Mouse (Mus musculus) WW6 (cell line): ENCODE data around the gene Amotl2.
"Not testable (repeated sequence)": the region's sequence is repeated elsewhere in the genome, so short reads cannot be mapped to it uniquely, and the experiment has no call there.

Source experiments
- DNase-seq: peaks from one replicate; pipeline ENCODE4 v3.0.0-alpha.2; 2013; ENCODE audit warnings: low read depth, low spot score

Gene Amotl2

GRCm38 (mm10) chr9:102733999-102734738 lies 17.7 kb downstream of the Amotl2 start:
- no peak for DNase-seq

- DNase-seq, result no peak
Observed at GRCm38 (mm10) chr9:102734739-102735075, 18.2 kb downstream of the Amotl2 start.

GRCm38 (mm10) chr9:102735231-102735630 lies 18.8 kb downstream of the Amotl2 start:
- no peak for DNase-seq

- no peak for DNase-seq
Observed at GRCm38 (mm10) chr9:102735996-102736395, 19.5 kb downstream of the Amotl2 start.

- DNase-seq, result no peak
Observed at GRCm38 (mm10) chr9:102737405-102737804, 20.9 kb downstream of the Amotl2 start.

- DNase-seq, result no peak
Observed at GRCm38 (mm10) chr9:102746753-102747152, 30.3 kb downstream of the Amotl2 start.

GRCm38 (mm10) chr9:102747902-102748301 lies 31.4 kb downstream of the Amotl2 start:
- DNase-seq, result no peak

GRCm38 (mm10) chr9:102749216-102749615 lies 32.7 kb downstream of the Amotl2 start:
- DNase-seq, result no peak

GRCm38 (mm10) chr9:102751632-102752303 lies 35.3 kb downstream of the Amotl2 start:
- DNase-seq, result no peak

GRCm38 (mm10) chr9:102753299-102753698 lies 36.8 kb downstream of the Amotl2 start:
- no peak for DNase-seq

GRCm38 (mm10) chr9:102755161-102755560 lies 38.7 kb downstream of the Amotl2 start:
- DNase-seq, result no peak

GRCm38 (mm10) chr9:102755591-102756270 lies 39.3 kb downstream of the Amotl2 start:
- no peak for DNase-seq

- no peak for DNase-seq
Observed at GRCm38 (mm10) chr9:102756352-102756751, 39.9 kb downstream of the Amotl2 start.

- DNase-seq, result no peak
Observed at GRCm38 (mm10) chr9:102758851-102759250, 42.4 kb downstream of the Amotl2 start.

- DNase-seq, result no peak
Observed at GRCm38 (mm10) chr9:102759581-102760001, 43.1 kb downstream of the Amotl2 start.

- DNase-seq, result no peak
Observed at GRCm38 (mm10) chr9:102761599-102761998, 45.1 kb downstream of the Amotl2 start.

- DNase-seq, result no peak
Observed at GRCm38 (mm10) chr9:102762836-102763235, 46.4 kb downstream of the Amotl2 start.

- DNase-seq, result no peak
Observed at GRCm38 (mm10) chr9:102763520-102763919, 47.0 kb downstream of the Amotl2 start.

GRCm38 (mm10) chr9:102764540-102764939 lies 48.1 kb downstream of the Amotl2 start:
- DNase-seq, result not testable (repeated sequence)

GRCm38 (mm10) chr9:102766741-102767140 lies 50.3 kb downstream of the Amotl2 start:
- DNase-seq, result no peak

- DNase-seq, result no peak
Observed at GRCm38 (mm10) chr9:102769257-102769656, 52.8 kb downstream of the Amotl2 start.

GRCm38 (mm10) chr9:102770190-102770589 lies 53.7 kb downstream of the Amotl2 start:
- no peak for DNase-seq
